Mouse (Mus musculus) midbrain, embryonic 14.5 days (tissue): ENCODE data around the gene Agbl5. TPM values are rescaled to one million over a fixed set of nuclear protein-coding genes. Genes with fewer than 3 reads are reported as not detected.

Experiments
- ATAC-seq: fragments of 200-750 bp; cut with Nextera tagmentation; 2 replicates; pipeline ENCODE4 v1.8.0; 2017; ENCODE audit warnings: moderate number of reproducible peaks, moderate library complexity; ENCODE audit not compliant: low FRiP score, low TSS enrichment
- DNase-seq: peaks from one replicate; pipeline ENCODE4 v3.0.0-alpha.2; 2015
- H3K27ac ChIP-seq: fragments of 300-500 bp; sonication (generic); replicated peaks from 2 replicates; pipeline ENCODE4 v1.5.1; 2014; ENCODE audit warnings: mild to moderate bottlenecking, low read depth, low read length, moderate library complexity
- H3K27me3 ChIP-seq: fragments of 300-500 bp; sonication (generic); 2 replicates; pipeline ENCODE4 v1.6.1; 2014; ENCODE audit warnings: low read length, control low read depth, mixed read lengths; ENCODE audit not compliant: control insufficient read depth, insufficient read depth
- H3K36me3 ChIP-seq: fragments of 300-500 bp; sonication (generic); 2 replicates; pipeline ENCODE4 v1.6.1; 2014; ENCODE audit warnings: low read length, control low read depth; ENCODE audit not compliant: control insufficient read depth, insufficient read depth
- H3K4me1 ChIP-seq: fragments of 300-500 bp; sonication (generic); 2 replicates; pipeline ENCODE4 v1.6.1; 2014; ENCODE audit warnings: mild to moderate bottlenecking, antibody characterized with exemption, low read length, control low read depth; ENCODE audit not compliant: control insufficient read depth, insufficient read depth
- H3K4me2 ChIP-seq: fragments of 300-500 bp; sonication (generic); 2 replicates; pipeline ENCODE4 v1.6.1; 2014; ENCODE audit warnings: mild to moderate bottlenecking, low read length, moderate library complexity
- H3K4me3 ChIP-seq: fragments of 300-500 bp; sonication (generic); replicated peaks from 2 replicates; pipeline ENCODE4 v1.5.1; 2014; ENCODE audit warnings: low read depth, low read length
- H3K9ac ChIP-seq: fragments of 300-500 bp; sonication (generic); replicated peaks from 2 replicates; pipeline ENCODE4 v1.6.1; 2014; ENCODE audit warnings: mild to moderate bottlenecking, low read length, moderate library complexity
- H3K9me3 ChIP-seq: fragments of 300-500 bp; sonication (generic); 2 replicates; pipeline ENCODE4 v1.6.1; 2016; ENCODE audit warnings: low read length, control low read depth, mixed read lengths; ENCODE audit not compliant: control insufficient read depth
- WGBS: fragments of 180-500 bp; shearing (Covaris S2); extraction: QIAGEN DNeasy Blood & Tissue Kit; methylation state at CpG from one replicate; pipeline ENCODE4 v1.1.7; 2014; 5-methylcytosine and 5-hydroxymethylcytosine counted together
- polyA plus RNA-seq: library from polyadenylated mRNA; unstranded; fragments of >200 nt; fragmentation: Nextera tagmentation; extraction: Ambion mirVana; gene quantifications from 2 replicates; pipeline ENCODE4 v1.2.1, GENCODE M21; 2014

Gene Agbl5
- polyA plus RNA-seq, 1 experiment from 2014 or later: 27.8 TPM

GRCm38 (mm10) chr5:30944956-30945781 lies 56.7 kb downstream of the Agbl5 start, which contains the start of gene Cgref1:
TSS of gene Cgref1 (minus strand) at chr5:30945591.
- Histone ChIP-seq H3K27ac (peak within 1 kb of the TSS; percentile 37; the same call in 1 of the 2 replicates), H3K4me3 (peak within 1 kb of the TSS; percentile 51), H3K9me3 (no peaks in the 10 kb centered on the region), H3K4me1 (peaks cover 11% of the 10 kb centered on the region), H3K4me2 (peak within 1 kb of the TSS; percentile 76), H3K27me3 (no peaks in the 10 kb centered on the region), H3K9ac (peak within 1 kb of the TSS; percentile 66), H3K36me3 (no peaks in the 10 kb centered on the region)
- DNase-seq: peak; percentile 83
- WGBS: 5% methylated on average over 44 of the region's 44 CpGs
- ATAC-seq: peak; percentile 65

GRCm38 (mm10) chr5:30948620-30949019 lies 60.1 kb downstream of the Agbl5 start:
- H3K27ac ChIP-seq: no peak overlapping the region
- H3K27me3 ChIP-seq: no peaks in the 10 kb centered on the region
- peaks cover 14% of the 10 kb centered on the region for H3K4me1 ChIP-seq
- no peak overlapping the region for H3K9ac ChIP-seq
- ATAC-seq: no peak
- 76% methylated on average over 5 of the region's 5 CpGs for WGBS
- no peak overlapping the region for H3K4me2 ChIP-seq
- H3K4me3 ChIP-seq: no peak overlapping the region
- peaks cover 18% of the 10 kb centered on the region for H3K36me3 ChIP-seq
- DNase-seq: no peak
- H3K9me3 ChIP-seq: no peaks in the 10 kb centered on the region

- Histone ChIP-seq H3K27ac (peak overlapping the region; percentile 73), H3K27me3 (no peaks in the 10 kb centered on the region), H3K36me3 (peaks cover 30% of the 10 kb centered on the region), H3K4me1 (peaks cover 12% of the 10 kb centered on the region), H3K9me3 (no peaks in the 10 kb centered on the region), H3K4me3 (peak overlapping the region; percentile 46), H3K4me2 (peak overlapping the region; percentile 84), H3K9ac (peak overlapping the region; percentile 59)
- ATAC-seq: peak; percentile 83
- under 1% methylated on average over 31 of the region's 31 CpGs for WGBS
- peak; percentile 92 for DNase-seq
Measured at GRCm38 (mm10) chr5:30949654-30950326, 61.3 kb downstream of the Agbl5 start.

- ATAC-seq (no peak), DNase-seq (no peak)
- Histone ChIP-seq H3K4me3 (peak overlapping the region; percentile 46), H3K27me3 (no peaks in the 10 kb centered on the region), H3K9ac (peak overlapping the region; percentile 59; the same call in 1 of the 2 replicates), H3K36me3 (peaks cover 37% of the 10 kb centered on the region), H3K4me2 (peak overlapping the region; percentile 84), H3K9me3 (no peaks in the 10 kb centered on the region), H3K27ac (peak overlapping the region; percentile 73; the same call in 1 of the 2 replicates), H3K4me1 (peaks cover 12% of the 10 kb centered on the region)
- 68% methylated on average over 4 of the region's 4 CpGs for WGBS
Measured at GRCm38 (mm10) chr5:30950451-30950850, 62.0 kb downstream of the Agbl5 start.

- H3K27ac ChIP-seq: no peak overlapping the region
- no peak overlapping the region for H3K9ac ChIP-seq
- peaks cover 41% of the 10 kb centered on the region for H3K36me3 ChIP-seq
- peaks cover 12% of the 10 kb centered on the region for H3K4me1 ChIP-seq
- no peak for ATAC-seq
- H3K9me3 ChIP-seq: no peaks in the 10 kb centered on the region
- H3K27me3 ChIP-seq: no peaks in the 10 kb centered on the region
- no peak overlapping the region for H3K4me3 ChIP-seq
- no peak overlapping the region for H3K4me2 ChIP-seq
- 97% methylated on average over 2 of the region's 2 CpGs for WGBS
- no peak for DNase-seq
Measured at GRCm38 (mm10) chr5:30950922-30951321, 62.4 kb downstream of the Agbl5 start.

GRCm38 (mm10) chr5:30951706-30952105 lies 63.2 kb downstream of the Agbl5 start:
- Histone ChIP-seq H3K9ac (no peak overlapping the region), H3K36me3 (peaks cover 43% of the 10 kb centered on the region), H3K27me3 (no peaks in the 10 kb centered on the region), H3K4me2 (no peak overlapping the region), H3K4me3 (no peak overlapping the region), H3K27ac (no peak overlapping the region), H3K9me3 (no peaks in the 10 kb centered on the region), H3K4me1 (peaks cover 12% of the 10 kb centered on the region)
- DNase-seq: no peak
- WGBS: 82% methylated on average over 6 of the region's 6 CpGs
- ATAC-seq: no peak

- no peaks in the 10 kb centered on the region for H3K27me3 ChIP-seq
- H3K27ac ChIP-seq: no peak overlapping the region
- peaks cover 46% of the 10 kb centered on the region for H3K36me3 ChIP-seq
- H3K9me3 ChIP-seq: no peaks in the 10 kb centered on the region
- DNase-seq (no peak), ATAC-seq (no peak)
- no peak overlapping the region for H3K4me3 ChIP-seq
- WGBS: 84% methylated on average over 5 of the region's 5 CpGs
- no peak overlapping the region for H3K4me2 ChIP-seq
- H3K4me1 ChIP-seq: peaks cover 14% of the 10 kb centered on the region
- H3K9ac ChIP-seq: no peak overlapping the region
Measured at GRCm38 (mm10) chr5:30952551-30952950, 64.1 kb downstream of the Agbl5 start.

- ATAC-seq: no peak
- Histone ChIP-seq H3K4me2 (no peak overlapping the region), H3K27me3 (no peaks in the 10 kb centered on the region), H3K27ac (no peak overlapping the region), H3K9me3 (no peaks in the 10 kb centered on the region), H3K4me3 (no peak overlapping the region), H3K36me3 (peaks cover 59% of the 10 kb centered on the region), H3K9ac (no peak overlapping the region), H3K4me1 (peaks cover 28% of the 10 kb centered on the region)
- no peak for DNase-seq
- WGBS: 96% methylated on average over 6 of the region's 6 CpGs
Measured at GRCm38 (mm10) chr5:30954065-30954464, 65.6 kb downstream of the Agbl5 start.
